Mouse (Mus musculus) liver, postnatal 0 days (tissue): ENCODE results near the gene Psme4.

Experiments
- CTCF ChIP-seq: sonication (generic); IDR thresholded peaks from 2 replicates; pipeline ENCODE4 v1.5.1; 2016; ENCODE audit warnings: antibody characterized with exemption, low read depth
- EP300 ChIP-seq: IDR thresholded peaks from 2 replicates; pipeline ENCODE4 v1.6.1; 2016; ENCODE audit warnings: antibody characterized with exemption, low read depth, mild to moderate bottlenecking

DNA sequence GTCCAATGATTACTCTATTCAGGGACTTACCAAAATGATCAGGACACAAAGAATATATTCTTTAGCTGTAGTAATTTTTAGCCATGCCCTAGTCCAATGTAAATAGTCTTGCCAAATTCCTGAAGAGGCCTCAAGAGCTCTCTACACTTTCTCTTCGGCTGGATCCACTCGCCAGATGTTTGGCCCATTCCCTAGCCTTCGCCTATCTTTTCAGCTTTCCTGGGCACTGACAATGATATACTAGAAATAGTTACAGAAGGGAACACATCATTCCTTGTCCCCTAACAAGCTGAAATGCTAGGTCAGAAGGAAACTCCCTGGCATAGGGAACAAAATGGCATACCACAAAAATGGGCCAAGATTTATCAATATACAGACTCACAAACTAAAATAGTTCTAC, 18.6 kb upstream of the Psme4 start:
- TF ChIP-seq CTCF = no peak
- TF ChIP-seq EP300 = no peak
